Comparison of ENCODE assay signal across 9 mouse cellular contexts in the genomic region with DNA sequence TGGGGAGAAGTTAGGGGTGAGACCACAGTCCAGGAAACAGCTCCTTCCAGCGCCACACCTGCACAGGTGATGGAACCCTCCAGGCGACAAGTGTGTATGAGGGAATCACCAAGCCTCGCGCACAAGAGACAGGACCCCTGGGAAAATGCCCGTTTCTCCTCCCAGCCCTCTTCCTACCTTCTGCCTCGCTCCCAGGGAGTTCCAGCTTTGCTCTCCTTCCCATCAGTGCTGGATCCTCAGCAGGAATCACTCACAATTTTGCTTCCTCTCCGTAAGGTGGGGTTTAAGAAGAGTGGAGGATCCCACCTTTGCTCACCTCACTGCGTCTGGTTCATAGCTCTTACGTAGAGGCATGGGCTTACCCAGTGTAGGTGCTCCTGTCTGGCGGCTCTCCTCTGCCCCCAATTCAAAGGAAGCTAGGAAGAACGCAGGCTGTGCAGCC. TPM values are rescaled to one million over a fixed set of nuclear protein-coding genes. Genes with fewer than 3 reads are reported as not detected.
DNase-seq lines count a peak whose midpoint lies in the region; ATAC-seq lines count a peak whose summit lies in the region.
"Had no signal": no experiment of that assay in that cellular context is flagged by ENCODE, and none has a peak within 500 bp of the region (broad histone marks: within the 10 kb centered on the region; RNA-seq: fewer than 3 reads in every experiment).

No protein-coding gene starts in this region.

- no peak; the same call in 1 of the 2 replicates for ATAC-seq in embryonic facial prominence, embryonic 14.5 days (ENCODE audit: low read depth)
- ATAC-seq in intestine, embryonic 16.5 days: no peak; the same call in 1 of the 2 replicates
- ATAC-seq in neural tube, embryonic 14.5 days (ENCODE audit: low read depth): peak; percentile 47
- ATAC-seq in megakaryocyte-erythroid progenitor cell, adult 5-6 weeks (replicated peaks; ENCODE audit: low FRiP score, low TSS enrichment, poor library complexity, severe bottlenecking): no peak

- H3K36me3 ChIP-seq in embryonic facial prominence, embryonic 14.5 days (ENCODE audit: control insufficient read depth, insufficient read depth, low read length): no peaks in the 10 kb centered on the region
- no peaks in the 10 kb centered on the region for H3K36me3 ChIP-seq in intestine, embryonic 16.5 days (ENCODE audit: control insufficient read depth, insufficient read depth, low read length)
- no peaks in the 10 kb centered on the region for H3K36me3 ChIP-seq in neural tube, embryonic 14.5 days (ENCODE audit: control insufficient read depth, insufficient read depth, low read length)

- H3K4me3 ChIP-seq in embryonic facial prominence, embryonic 14.5 days (ENCODE audit: low read depth, low read length): peak overlapping the region; percentile 49
- peak overlapping the region; percentile 60 for H3K4me3 ChIP-seq in intestine, embryonic 16.5 days (ENCODE audit: low read length)
- peak overlapping the region; percentile 65 for H3K4me3 ChIP-seq in neural tube, embryonic 14.5 days (ENCODE audit: low read depth, low read length)

- peaks cover 13% of the 10 kb centered on the region for H3K27me3 ChIP-seq in embryonic facial prominence, embryonic 14.5 days (replicated peaks; ENCODE audit: control insufficient read depth, insufficient read depth, low read length)
- H3K27me3 ChIP-seq in intestine, embryonic 16.5 days (replicated peaks; ENCODE audit: control insufficient read depth, insufficient read depth, low read length): peaks cover 3% of the 10 kb centered on the region
- no peaks in the 10 kb centered on the region; the same call in 1 of the 2 replicates for H3K27me3 ChIP-seq in neural tube, embryonic 14.5 days (ENCODE audit: control insufficient read depth, insufficient read depth, low read length)

- 0 out of 2 replicates have a peak overlapping the region, but pooled peaks have one; percentile 61 for H3K9ac ChIP-seq in embryonic facial prominence, embryonic 14.5 days (ENCODE audit: low read depth, low read length)
- peak overlapping the region; percentile 65; the same call in 1 of the 2 replicates for H3K9ac ChIP-seq in intestine, embryonic 16.5 days (ENCODE audit: low read depth, low read length)
- H3K9ac ChIP-seq in neural tube, embryonic 14.5 days (replicated peaks; ENCODE audit: low read depth, low read length): peak overlapping the region; percentile 66

- H3K4me1 ChIP-seq in embryonic facial prominence, embryonic 14.5 days (ENCODE audit: control insufficient read depth, insufficient read depth, low read length): peaks cover 14% of the 10 kb centered on the region; the same call in 1 of the 2 replicates
- peaks cover 16% of the 10 kb centered on the region for H3K4me1 ChIP-seq in intestine, embryonic 16.5 days (ENCODE audit: control insufficient read depth, insufficient read depth, low read length)
- H3K4me1 ChIP-seq in neural tube, embryonic 14.5 days (ENCODE audit: control insufficient read depth, insufficient read depth, low read length): no peaks in the 10 kb centered on the region

- H3K27ac ChIP-seq in embryonic facial prominence, embryonic 14.5 days (replicated peaks; ENCODE audit: low read depth, low read length): no peak overlapping the region
- H3K27ac ChIP-seq in intestine, embryonic 16.5 days (ENCODE audit: low read length): no peak overlapping the region
- no peak overlapping the region; the same call in 1 of the 2 replicates for H3K27ac ChIP-seq in neural tube, embryonic 14.5 days (ENCODE audit: low read depth, low read length)
- H3K27ac ChIP-seq: macrophage had no signal

- H3K4me2 ChIP-seq in embryonic facial prominence, embryonic 14.5 days (ENCODE audit: low read depth, low read length): peak overlapping the region; percentile 91
- peak overlapping the region; percentile 85 for H3K4me2 ChIP-seq in intestine, embryonic 16.5 days (ENCODE audit: low read depth, low read length)
- peak overlapping the region; percentile 94 for H3K4me2 ChIP-seq in neural tube, embryonic 14.5 days (ENCODE audit: low read depth, low read length)

- H3K9me3 ChIP-seq in embryonic facial prominence, embryonic 14.5 days (ENCODE audit: control insufficient read depth, low read length): no peaks in the 10 kb centered on the region
- no peaks in the 10 kb centered on the region for H3K9me3 ChIP-seq in intestine, embryonic 16.5 days (ENCODE audit: control insufficient read depth, low read length)
- H3K9me3 ChIP-seq in neural tube, embryonic 14.5 days (ENCODE audit: control insufficient read depth, low read length): no peaks in the 10 kb centered on the region

- peak; percentile 10 to 38 for DNase-seq in layer of hippocampus, postnatal 25 days (ENCODE audit: extremely low spot score in 1 of 2, low spot score in 1 of 2)
- DNase-seq in layer of hippocampus, adult 11-12 months (ENCODE audit: low spot score): no peak
- peak; percentile 6 for DNase-seq in embryonic facial prominence, embryonic 14.5 days (ENCODE audit: low spot score)
- DNase-seq in urinary bladder, postnatal 4 days (ENCODE audit: low spot score in 2 of 2): no peak
- DNase-seq in spleen, postnatal 10 days (ENCODE audit: low spot score in 2 of 2): no peak

- WGBS in embryonic facial prominence, embryonic 14.5 days: 5% methylated on average over 11 of the region's 11 CpGs
- WGBS in intestine, embryonic 16.5 days: 7% methylated on average over 11 of the region's 11 CpGs
- 3% methylated on average over 11 of the region's 11 CpGs for WGBS in neural tube, embryonic 14.5 days

RNA-seq across cellular contexts. Expression of a gene that starts 0.5 kb away (rescaled TPM):
- 100 to 1,000 TPM in 1 of 2 experiments, 10 to 100 TPM in 1; 99.7 to 101 TPM for total RNA-seq in layer of hippocampus, postnatal 25 days (2021)
- 7.3 and 8.8 TPM in 2 replicates for polyA plus RNA-seq in embryonic facial prominence, embryonic 14.5 days (2014; fragmentation: Nextera tagmentation; extraction: Ambion mirVana)
- 4.8 and 5.3 TPM in 2 replicates for polyA plus RNA-seq in intestine, embryonic 16.5 days (2015; fragmentation: Nextera tagmentation; extraction: Ambion mirVana)
- polyA plus RNA-seq in neural tube, embryonic 14.5 days (2014; fragmentation: Nextera tagmentation; extraction: Ambion mirVana): 7.9 and 8.7 TPM in 2 replicates
- total RNA-seq in megakaryocyte-erythroid progenitor cell, adult 5-6 weeks (2014; fragmentation: Nextera tagmentation): not detected in 2 replicates
- total RNA-seq in megakaryocyte-erythroid progenitor cell, adult 5-6 weeks (2017): not detected in 2 replicates
- polyA plus RNA-seq: macrophage had no signal

Comparison
In these comparisons a context has a peak if more than half of its experiments do, and no peak if none do; other contexts are left out.
1. DNase-seq: peak in layer of hippocampus, postnatal 25 days (2 of 2) and embryonic facial prominence, embryonic 14.5 days (single experiment); none in layer of hippocampus, adult 11-12 months (single experiment), urinary bladder, postnatal 4 days (0 of 2) and spleen, postnatal 10 days (0 of 2).
2. Peak in every context shown above with its lines, with median percentiles within 50 percentile points of each other: H3K4me2 ChIP-seq, H3K4me3 ChIP-seq and H3K9ac ChIP-seq.